ENCODE assay signal across 9 mouse cellular contexts in genomic region chr1:181352367-181353199, GRCm38 (mm10). TPM values are rescaled to one million over a fixed set of nuclear protein-coding genes. Genes with fewer than 3 reads are reported as not detected.
A peak's percentile ranks its signal among the peaks of the same experiment; 100 is the strongest.
DNase-seq lines count a peak whose midpoint lies in the region; ATAC-seq and TF ChIP-seq lines count a peak whose summit lies in the region.
"Had no signal": no experiment of that assay in that cellular context is flagged by ENCODE, and none has a peak within 500 bp of the region (broad histone marks: within the 10 kb centered on the region; RNA-seq: fewer than 3 reads in every experiment).

TSS of gene Cnih3 (plus strand) at chr1:181352628.

- peaks cover 7% of the 10 kb centered on the region for H3K4me1 ChIP-seq in forebrain, postnatal 0 days (ENCODE audit: insufficient read depth)
- H3K4me1 ChIP-seq in intestine, embryonic 14.5 days (replicated peaks; ENCODE audit: control insufficient read depth, insufficient read depth, low read length) = peaks cover 11% of the 10 kb centered on the region; the same call in 1 of the 2 replicates
- H3K4me1 ChIP-seq in limb, embryonic 15.5 days = peaks cover 20% of the 10 kb centered on the region
- peaks cover 18% of the 10 kb centered on the region for H3K4me1 ChIP-seq in midbrain, embryonic 14.5 days (ENCODE audit: control insufficient read depth, insufficient read depth, low read length)

- peak within 1 kb of the TSS; percentile 66 for H3K4me3 ChIP-seq in forebrain, postnatal 0 days (ENCODE audit: low read depth, low read length)
- H3K4me3 ChIP-seq in intestine, embryonic 14.5 days (ENCODE audit: low read depth, low read length) = peak within 1 kb of the TSS; percentile 46
- peak within 1 kb of the TSS; percentile 52 for H3K4me3 ChIP-seq in limb, embryonic 15.5 days
- peak within 1 kb of the TSS; percentile 61 for H3K4me3 ChIP-seq in midbrain, embryonic 14.5 days (replicated peaks; ENCODE audit: low read depth, low read length)

- no peak for DNase-seq in cerebellum, adult 9-11 months
- DNase-seq in adrenal gland, postnatal 25 days = peak; percentile 32
- DNase-seq in forebrain, postnatal 0 days = peak; percentile 77
- peak; percentile 80 for DNase-seq in intestine, embryonic 14.5 days (ENCODE audit: low spot score)
- DNase-seq in midbrain, embryonic 14.5 days = peak; percentile 84
- peak; percentile 58 for DNase-seq in testis, postnatal 10 days (ENCODE audit: low spot score)

- H3K9me3 ChIP-seq in forebrain, postnatal 0 days (ENCODE audit: low read length) = no peaks in the 10 kb centered on the region
- no peaks in the 10 kb centered on the region for H3K9me3 ChIP-seq in intestine, embryonic 14.5 days (ENCODE audit: control insufficient read depth, low read length)
- H3K9me3 ChIP-seq in limb, embryonic 15.5 days = no peaks in the 10 kb centered on the region
- no peaks in the 10 kb centered on the region for H3K9me3 ChIP-seq in midbrain, embryonic 14.5 days (ENCODE audit: control insufficient read depth, low read length)

- no peaks in the 10 kb centered on the region for H3K27me3 ChIP-seq in forebrain, postnatal 0 days (ENCODE audit: insufficient read depth, low read length)
- H3K27me3 ChIP-seq in intestine, embryonic 14.5 days (replicated peaks; ENCODE audit: control insufficient read depth, insufficient read depth, low read length) = peaks cover 43% of the 10 kb centered on the region
- H3K27me3 ChIP-seq in limb, embryonic 15.5 days = peaks cover 47% of the 10 kb centered on the region
- H3K27me3 ChIP-seq in midbrain, embryonic 14.5 days (ENCODE audit: control insufficient read depth, insufficient read depth, low read length) = peaks cover 30% of the 10 kb centered on the region

- TF ChIP-seq CTCF in forebrain, postnatal 0 days (IDR thresholded peaks at IDR 0.05; ENCODE audit: low read depth) = 0 out of 2 replicates have a peak, but pooled peaks have one; percentile 3

- H3K27ac ChIP-seq in forebrain, postnatal 0 days (ENCODE audit: low read depth, low read length) = peak within 1 kb of the TSS; percentile 35; the same call in 1 of the 2 replicates
- H3K27ac ChIP-seq in intestine, embryonic 14.5 days (ENCODE audit: low read depth) = no peak within 1 kb of the TSS
- no peak within 1 kb of the TSS for H3K27ac ChIP-seq in limb, embryonic 15.5 days
- no peak within 1 kb of the TSS for H3K27ac ChIP-seq in midbrain, embryonic 14.5 days (replicated peaks; ENCODE audit: low read depth, low read length)

- peak within 1 kb of the TSS; percentile 64 for H3K9ac ChIP-seq in forebrain, postnatal 0 days
- peak within 1 kb of the TSS; percentile 48 for H3K9ac ChIP-seq in intestine, embryonic 14.5 days (ENCODE audit: low read length)
- peak within 1 kb of the TSS; percentile 55 for H3K9ac ChIP-seq in limb, embryonic 15.5 days
- peak within 1 kb of the TSS; percentile 62 for H3K9ac ChIP-seq in midbrain, embryonic 14.5 days (replicated peaks; ENCODE audit: low read length)

- no peaks in the 10 kb centered on the region for H3K36me3 ChIP-seq in forebrain, postnatal 0 days (ENCODE audit: insufficient read depth)
- no peaks in the 10 kb centered on the region for H3K36me3 ChIP-seq in intestine, embryonic 14.5 days (ENCODE audit: control insufficient read depth, insufficient read depth, low read length)
- no peaks in the 10 kb centered on the region for H3K36me3 ChIP-seq in limb, embryonic 15.5 days
- no peaks in the 10 kb centered on the region for H3K36me3 ChIP-seq in midbrain, embryonic 14.5 days (ENCODE audit: control insufficient read depth, insufficient read depth, low read length)

- peak; percentile 37; the same call in 1 of the 2 replicates for ATAC-seq in cerebellum, adult (ENCODE audit: insufficient number of reproducible peaks, low FRiP score, low TSS enrichment)
- peak; percentile 83 for ATAC-seq in forebrain, postnatal 0 days
- ATAC-seq in intestine, embryonic 14.5 days (replicated peaks; ENCODE audit: low FRiP score, low TSS enrichment, low read depth) = peak; percentile 73
- peak; percentile 63; the same call in 1 of the 2 replicates for ATAC-seq in limb, embryonic 15.5 days (ENCODE audit: insufficient number of reproducible peaks, low FRiP score, low TSS enrichment, low read depth)
- peak; percentile 68 for ATAC-seq in midbrain, embryonic 14.5 days (ENCODE audit: low FRiP score, low TSS enrichment)

- under 1% methylated on average over 75 of the region's 78 CpGs for WGBS in forebrain, postnatal 0 days
- under 1% methylated on average over 78 of the region's 78 CpGs for WGBS in intestine, embryonic 14.5 days
- under 1% methylated on average over 74 of the region's 78 CpGs for WGBS in limb, embryonic 15.5 days
- WGBS in midbrain, embryonic 14.5 days = under 1% methylated on average over 78 of the region's 78 CpGs

- H3K4me2 ChIP-seq in forebrain, postnatal 0 days (ENCODE audit: low read depth) = peak within 1 kb of the TSS; percentile 98
- peak within 1 kb of the TSS; percentile 97 for H3K4me2 ChIP-seq in intestine, embryonic 14.5 days (ENCODE audit: low read length)
- H3K4me2 ChIP-seq in limb, embryonic 15.5 days = peak within 1 kb of the TSS; percentile 99
- H3K4me2 ChIP-seq in midbrain, embryonic 14.5 days (ENCODE audit: low read length) = peak within 1 kb of the TSS; percentile 99

RNA-seq across cellular contexts. Expression of gene Cnih3, which starts in this region (rescaled TPM):
- not detected in 2 replicates for total RNA-seq in adrenal gland, postnatal 25 days (2021)
- 62.4 and 80.8 TPM in 2 replicates for total RNA-seq in forebrain, postnatal 0 days (2014; rRNA removed)
- 31.1 and 49.3 TPM in 2 replicates for polyA plus RNA-seq in forebrain, postnatal 0 days (2015; fragmentation: Nextera tagmentation; extraction: Ambion mirVana)
- 0.31 and 0.41 TPM in 2 replicates for polyA plus RNA-seq in intestine, embryonic 14.5 days (2014; fragmentation: Nextera tagmentation; extraction: Ambion mirVana)
- 0.15 and 0.63 TPM in 2 replicates for polyA plus RNA-seq in limb, embryonic 15.5 days (2015; fragmentation: Nextera tagmentation; extraction: Ambion mirVana)
- polyA plus RNA-seq in midbrain, embryonic 14.5 days (2014; fragmentation: Nextera tagmentation; extraction: Ambion mirVana) = 7.6 and 10.3 TPM in 2 replicates
- polyA plus RNA-seq: large intestine, adult 2 months had no signal

Comparison
In these comparisons a context has a peak if more than half of its experiments do, and no peak if none do; other contexts are left out.
1. RNA of gene Cnih3 (total RNA-seq): 62.4 to 80.8 TPM in forebrain, postnatal 0 days; not detected in adrenal gland, postnatal 25 days; every median in the first group is over 10 times any median in the second.
2. Peak in DNase-seq in adrenal gland, postnatal 25 days; RNA of the gene not detected or under 1 TPM.
3. Peak in DNase-seq, ATAC-seq, H3K4me3 ChIP-seq, H3K9ac ChIP-seq and H3K4me2 ChIP-seq in intestine, embryonic 14.5 days; RNA of the gene not detected or under 1 TPM.
4. Peak in ATAC-seq, H3K4me3 ChIP-seq, H3K9ac ChIP-seq and H3K4me2 ChIP-seq in limb, embryonic 15.5 days; RNA of the gene not detected or under 1 TPM.
5. Peak in every context shown above with its lines, with median percentiles within 50 percentile points of each other: ATAC-seq, H3K4me2 ChIP-seq, H3K4me3 ChIP-seq and H3K9ac ChIP-seq.